Mouse (Mus musculus): Measurements from ENCODE around the gene Lars2.

- TF ChIP-seq POLR2A (IDR thresholded peaks at IDR 0.05; ENCODE audit: borderline replicate concordance, insufficient read depth, low read length) (no peak), CTCF (IDR thresholded peaks at IDR 0.05; ENCODE audit: borderline replicate concordance, insufficient read depth, low read depth, low read length) (no peak)
Measured at GRCm38 (mm10) chr9:123429863-123430262, 63.1 kb downstream of the Lars2 start.

Data from cerebellum, adult 2 months (tissue).